Mouse (Mus musculus): ENCODE data around the gene Zfp423.
"Not testable (repeated sequence)": the region's sequence is repeated elsewhere in the genome, so short reads cannot be mapped to it uniquely, and the experiment has no call there.

The Zfp423 gene

DNA sequence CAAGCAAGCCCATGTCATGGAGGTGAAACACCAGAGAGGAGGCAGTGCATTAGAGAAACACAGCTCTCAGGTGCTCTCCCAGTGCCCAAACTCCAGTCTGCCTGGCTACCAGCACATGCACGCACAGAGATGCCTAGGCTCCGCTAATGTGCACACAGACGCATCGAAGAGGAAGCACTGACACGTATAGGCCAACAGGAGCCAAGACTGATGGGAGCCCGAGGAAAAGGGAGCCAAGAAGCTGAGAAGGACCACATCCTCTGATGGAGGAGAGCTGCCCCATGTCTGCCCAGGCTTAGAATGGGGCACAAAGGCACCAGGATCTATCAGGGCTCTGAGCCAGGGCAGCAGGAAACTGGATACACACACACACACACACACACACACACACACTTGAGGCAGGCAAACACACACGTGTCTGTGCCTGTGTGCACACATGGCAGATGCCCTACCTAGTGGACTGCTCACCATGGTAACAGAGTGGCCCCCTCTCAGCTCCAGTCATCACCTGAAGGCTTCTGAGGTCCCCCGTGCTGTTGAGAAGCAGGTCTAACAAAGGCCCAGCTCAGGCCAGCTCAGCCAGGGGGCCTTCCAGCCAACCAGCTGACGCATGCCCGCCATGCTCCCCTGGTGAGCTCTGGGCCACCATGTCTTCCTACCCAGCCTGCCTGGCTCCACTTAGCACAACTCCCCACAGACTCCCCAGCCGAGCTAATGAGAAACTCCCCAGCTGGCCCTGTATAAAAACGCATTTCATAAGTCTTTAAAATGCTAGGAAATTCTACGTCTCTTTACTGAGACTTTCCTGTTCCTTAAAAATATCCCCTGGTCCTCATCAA is 64.0 kb downstream of the Zfp423 start:
- no peak for DNase-seq

GRCm38 (mm10) chr8:87894287-87894686 is 65.1 kb downstream of the Zfp423 start:
- DNase-seq: no peak

GRCm38 (mm10) chr8:87893547-87893946 is 65.8 kb downstream of the Zfp423 start:
- DNase-seq: no peak

DNA sequence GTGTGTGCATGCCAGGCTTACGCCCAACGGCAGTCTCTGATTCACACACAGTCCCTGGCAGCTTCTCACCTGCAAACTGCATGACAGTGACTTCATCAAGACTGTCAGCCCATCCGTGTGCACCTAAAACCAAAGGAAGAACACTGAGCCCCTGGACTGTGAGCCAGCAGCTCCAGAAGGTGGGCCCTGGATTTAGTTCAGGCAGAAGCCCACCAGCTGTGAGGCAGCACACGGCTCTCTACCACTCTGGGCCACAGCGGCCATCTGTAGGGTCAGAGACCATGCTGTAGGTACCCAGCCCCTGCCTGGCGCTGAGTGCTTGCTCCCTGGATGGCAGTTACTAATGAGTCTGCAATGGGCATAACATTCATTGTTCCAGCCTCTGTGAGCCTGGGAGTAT is 66.5 kb downstream of the Zfp423 start:
- no peak for DNase-seq

DNA sequence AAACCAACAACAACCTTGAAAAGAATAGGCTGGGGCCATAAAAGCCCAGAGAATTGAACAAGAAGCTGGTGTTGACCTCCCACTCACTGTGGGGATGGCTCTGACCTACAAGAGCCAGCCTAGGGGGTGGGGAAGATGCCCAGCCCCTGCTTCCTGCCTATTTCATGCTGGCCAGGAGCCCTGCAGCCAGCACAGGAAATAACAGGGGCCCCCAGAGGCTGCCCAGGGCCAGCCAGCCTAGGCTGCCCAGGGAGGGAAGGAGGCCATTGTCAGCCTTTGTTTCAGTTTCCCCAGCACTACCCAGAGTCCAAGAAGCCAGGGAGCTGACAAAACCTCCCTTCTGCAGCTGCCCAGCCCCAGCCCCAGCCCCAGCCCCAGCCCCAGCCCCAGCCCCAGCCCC is 67.5 kb downstream of the Zfp423 start:
- DNase-seq: no peak

- DNase-seq: no peak
These were observed 71.4 kb downstream of the Zfp423 start for GRCm38 (mm10) chr8:87887956-87888355.

DNA sequence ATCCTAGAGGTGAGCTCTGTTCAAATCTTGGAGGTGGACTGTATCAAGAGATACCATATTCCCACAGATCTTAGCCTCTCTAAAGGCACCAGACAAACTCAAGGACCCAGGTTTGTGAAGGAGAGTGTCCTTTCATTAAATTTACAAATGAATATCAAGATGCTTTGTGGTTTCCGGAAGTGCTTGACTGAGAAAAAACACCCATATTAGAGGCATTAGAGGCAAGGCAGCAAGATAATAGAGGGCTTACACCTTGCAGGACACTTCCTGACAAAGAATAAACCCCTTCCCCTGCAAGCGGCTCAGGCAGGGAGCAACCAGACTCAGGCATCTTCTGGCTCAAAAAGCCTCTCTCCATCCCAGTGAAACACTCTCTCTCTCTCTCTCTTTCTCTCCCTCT is 78.3 kb downstream of the Zfp423 start:
- DNase-seq: no peak

- no peak for DNase-seq
These were observed 83.5 kb downstream of the Zfp423 start for GRCm38 (mm10) chr8:87875852-87876251.

DNA sequence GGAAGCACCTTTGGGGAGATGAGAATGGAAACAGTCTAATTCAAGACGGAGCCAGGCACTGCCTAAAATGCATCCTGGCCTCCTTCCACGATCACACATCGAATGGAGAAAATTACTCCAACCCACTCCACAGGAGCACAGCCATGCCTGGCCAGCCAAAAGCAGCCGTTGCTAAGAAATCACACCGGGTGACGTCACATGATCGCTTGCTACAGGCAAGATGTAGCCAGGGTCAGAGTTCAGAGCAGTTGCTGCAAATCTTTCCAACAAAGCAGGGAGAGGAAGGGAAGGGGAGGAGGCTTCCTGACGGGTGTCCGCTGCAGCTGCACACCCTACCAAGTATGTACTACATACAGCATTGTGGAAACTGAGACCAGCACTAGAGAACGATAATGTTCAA is 83.9 kb downstream of the Zfp423 start:
- peak; percentile 14 for DNase-seq

DNA sequence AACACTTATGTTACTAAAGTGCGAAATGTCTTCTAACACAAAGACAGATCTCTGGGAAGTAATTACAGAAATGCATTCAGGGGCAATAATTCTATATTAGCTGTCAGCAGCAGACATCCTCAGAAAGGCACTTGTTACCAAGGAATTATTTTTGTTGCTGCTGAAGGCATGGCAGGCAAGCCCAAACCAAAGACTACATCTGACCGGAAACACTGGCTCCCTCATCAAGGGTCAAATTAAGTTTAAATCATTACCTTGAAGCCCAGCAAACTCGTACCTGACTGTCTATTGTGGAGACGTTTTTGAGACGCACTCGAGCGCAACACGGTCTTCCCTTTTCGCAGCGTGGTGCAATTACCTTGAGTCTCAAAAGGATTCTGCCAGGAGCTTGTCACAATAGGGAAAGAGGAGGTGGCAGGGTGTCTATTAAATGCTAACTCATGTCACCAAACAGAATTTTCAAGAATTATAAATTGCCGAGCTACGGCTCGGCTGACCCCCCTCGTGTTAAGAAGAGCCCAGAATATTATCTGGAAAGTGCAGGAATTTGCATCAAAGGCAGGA is 86.3 kb downstream of the Zfp423 start:
- DNase-seq: no peak

DNA sequence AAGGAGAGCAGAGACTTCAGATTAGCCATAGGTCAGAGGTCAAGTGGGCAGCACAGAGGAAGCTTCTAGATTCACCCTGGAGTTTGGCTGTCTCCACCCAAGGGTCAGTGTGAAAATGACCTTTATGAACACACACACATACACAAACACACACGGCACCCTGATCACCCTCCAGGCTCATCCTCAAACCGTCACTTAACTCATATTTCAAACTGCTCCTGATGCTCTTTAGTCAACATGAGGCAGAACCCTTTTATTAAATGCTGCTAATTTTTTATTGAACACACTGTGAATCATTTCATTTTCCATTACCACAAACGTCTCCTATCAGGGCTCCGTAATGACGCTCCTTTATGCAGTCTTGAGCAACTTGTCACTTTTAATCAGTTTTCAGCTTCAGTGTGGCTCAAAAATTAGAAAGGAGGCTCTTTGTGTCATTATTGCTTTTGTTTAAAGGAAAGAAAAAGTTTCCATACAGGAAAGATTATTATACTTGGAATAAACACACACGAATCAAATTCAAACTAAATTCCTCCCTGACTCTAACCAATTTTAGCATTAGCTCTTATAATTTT is 87.0 kb downstream of the Zfp423 start:
- no peak for DNase-seq

GRCm38 (mm10) chr8:87866586-87866985 is 92.8 kb downstream of the Zfp423 start:
- no peak for DNase-seq

DNA sequence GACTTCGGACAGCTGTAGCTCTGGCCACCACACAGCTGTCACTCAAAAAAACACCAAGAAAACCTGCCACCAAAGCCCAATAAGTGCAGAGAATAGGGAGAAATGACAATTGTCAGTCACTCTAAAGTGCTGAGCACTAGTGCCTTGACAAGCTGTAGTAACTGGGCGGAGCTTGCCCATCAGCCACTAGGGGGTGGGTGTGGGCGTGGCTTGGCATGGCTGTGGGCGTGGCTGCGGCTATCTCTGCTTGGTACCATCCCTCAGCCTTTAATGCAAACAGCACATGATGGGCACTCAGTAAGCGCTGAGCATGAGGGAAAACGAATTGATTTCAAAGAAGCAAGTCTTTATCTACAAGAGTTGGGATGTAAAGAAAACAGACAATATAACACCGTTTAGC is 95.2 kb downstream of the Zfp423 start:
- DNase-seq: no peak

DNA sequence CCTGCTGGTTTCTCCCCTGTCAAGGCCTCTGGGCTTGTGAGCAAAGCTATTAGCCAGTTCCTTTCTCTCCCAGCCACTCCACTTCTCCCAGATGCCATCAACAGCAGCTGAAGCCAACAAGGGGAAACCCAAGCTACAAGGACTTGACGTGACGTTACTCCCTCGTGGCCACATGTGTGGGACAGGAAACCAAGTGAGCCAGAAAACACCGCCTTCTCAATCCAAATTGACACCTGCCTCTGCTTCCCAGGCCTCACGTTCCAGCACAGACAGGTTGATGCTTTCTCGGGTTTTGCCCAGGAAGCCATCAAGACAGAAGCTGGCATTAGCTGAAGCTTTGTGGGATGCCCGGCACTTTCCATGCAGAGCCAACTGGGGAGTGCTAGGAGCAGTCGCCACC is 96.3 kb downstream of the Zfp423 start:
- no peak for DNase-seq

DNA sequence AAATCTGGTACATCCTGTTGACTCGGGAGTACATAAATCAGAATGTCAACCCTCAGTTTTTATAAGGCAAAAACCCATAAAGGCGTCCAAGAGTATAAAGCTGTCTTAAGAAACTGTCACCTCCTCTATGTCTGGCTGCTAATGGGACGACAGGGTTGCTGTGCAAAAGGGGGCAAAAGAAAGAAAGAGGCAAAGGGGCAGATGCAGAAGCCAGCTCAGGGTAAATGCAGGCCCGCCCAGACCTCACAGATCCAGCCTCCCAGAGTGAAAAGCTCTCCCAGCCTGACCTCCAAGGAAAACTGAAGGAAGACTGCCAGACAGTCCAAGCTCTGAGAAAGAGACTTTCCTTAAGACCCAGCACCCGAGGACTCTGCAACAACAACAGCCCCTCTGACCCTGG is 97.7 kb downstream of the Zfp423 start:
- DNase-seq: no peak

- DNase-seq: no peak
These were observed 98.5 kb downstream of the Zfp423 start for GRCm38 (mm10) chr8:87860905-87861304.

GRCm38 (mm10) chr8:87851871-87852270 is 107.5 kb downstream of the Zfp423 start:
- DNase-seq: no peak

DNA sequence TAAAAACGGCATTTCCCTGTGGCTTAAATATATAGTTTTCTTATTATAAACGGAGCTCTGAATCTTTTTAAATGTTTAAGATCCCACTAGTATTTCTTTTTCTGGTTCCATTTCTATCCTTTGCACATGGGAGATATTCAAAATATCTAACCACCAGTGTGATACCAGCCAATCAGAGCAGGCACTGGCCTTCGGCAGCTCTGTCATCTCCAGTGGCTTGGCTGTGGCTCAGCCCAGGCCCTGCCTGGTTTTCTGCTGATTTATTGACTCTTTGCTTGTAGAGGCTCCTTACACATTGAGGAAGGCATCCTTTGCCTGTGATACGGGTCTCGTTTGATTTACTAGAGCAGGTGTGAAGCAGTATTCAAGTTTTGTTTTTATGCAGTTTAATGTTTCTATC is 108.0 kb downstream of the Zfp423 start:
- DNase-seq: no peak

DNA sequence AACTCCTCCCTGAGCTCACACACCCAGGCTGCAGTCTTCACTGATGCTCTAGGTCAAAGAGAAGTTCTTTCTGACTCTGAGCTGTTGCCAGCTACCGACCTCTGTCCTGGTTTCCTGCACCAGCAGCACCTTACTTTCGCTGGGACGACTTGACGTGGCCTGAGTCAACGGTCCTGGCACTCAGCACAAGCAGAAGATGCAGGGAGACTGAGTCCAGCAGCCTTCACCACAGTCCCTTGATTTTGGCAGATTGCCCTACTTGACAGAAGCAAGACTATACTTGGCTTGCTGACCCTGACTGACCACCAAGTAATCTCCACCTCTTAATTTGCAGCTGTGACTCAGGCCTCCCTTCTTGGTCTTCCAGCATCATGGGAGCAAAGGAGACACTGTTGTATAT is 110.6 kb downstream of the Zfp423 start:
- DNase-seq: no peak

DNA sequence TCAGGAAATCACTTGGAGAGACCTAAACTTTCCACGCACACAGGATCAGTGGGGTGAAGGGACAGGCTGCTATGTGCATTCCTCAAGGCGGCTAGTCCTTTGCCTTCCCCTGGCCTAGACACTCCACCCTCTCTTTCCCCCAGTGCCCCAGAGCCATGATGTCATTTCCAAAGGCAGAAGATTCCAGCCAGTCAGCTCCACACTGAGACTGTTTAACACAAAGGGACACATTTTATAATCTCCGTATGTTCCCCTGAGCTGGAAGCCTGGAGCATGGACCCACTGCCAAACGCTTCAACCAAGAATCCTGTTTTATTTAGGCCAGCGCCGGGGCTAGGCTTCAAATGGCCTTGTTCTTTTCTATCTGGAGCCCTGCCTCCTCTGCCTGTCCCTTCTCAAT is 111.6 kb downstream of the Zfp423 start:
- peak; percentile 57 for DNase-seq

DNA sequence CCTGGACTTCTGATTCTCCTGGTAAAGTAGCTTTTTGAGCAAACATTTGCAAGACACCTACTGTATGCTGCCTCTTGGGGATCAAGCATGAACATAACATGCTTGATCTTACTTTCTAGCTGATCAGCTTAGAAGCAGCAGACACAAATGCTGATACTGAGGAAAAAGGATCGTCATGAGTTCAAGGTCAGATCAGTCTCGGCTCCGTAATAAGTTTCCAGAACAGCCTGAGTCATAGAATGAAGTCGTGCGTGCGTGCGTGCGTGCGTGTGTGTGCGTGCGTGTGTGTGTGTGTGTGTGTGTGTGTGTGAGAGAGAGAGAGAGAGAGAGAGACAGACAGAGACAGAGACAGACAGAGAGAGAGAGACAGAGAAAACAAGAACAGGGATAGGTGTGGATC is 117.3 kb downstream of the Zfp423 start:
- not testable (repeated sequence) for DNase-seq

DNA sequence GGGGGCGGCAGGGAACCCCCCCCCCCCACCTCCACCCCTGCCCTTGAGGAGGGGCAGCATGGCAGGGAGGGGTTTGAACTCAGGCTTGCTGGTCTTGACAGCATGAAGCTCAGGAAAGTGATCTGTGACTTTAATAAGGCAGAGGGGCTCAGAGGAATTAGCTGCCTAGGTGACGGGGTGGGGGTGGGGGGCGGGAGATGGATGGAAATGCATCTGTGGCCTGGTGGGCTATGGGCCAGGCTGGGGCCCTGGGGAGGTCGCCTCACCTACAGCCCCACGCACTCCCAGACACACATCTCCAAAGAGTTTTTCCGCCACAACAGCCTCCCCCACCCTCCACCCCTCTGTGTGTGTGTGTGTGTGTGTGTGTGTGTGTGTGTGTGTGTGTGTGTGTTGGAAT is 122.1 kb downstream of the Zfp423 start:
- DNase-seq: no peak

DNA sequence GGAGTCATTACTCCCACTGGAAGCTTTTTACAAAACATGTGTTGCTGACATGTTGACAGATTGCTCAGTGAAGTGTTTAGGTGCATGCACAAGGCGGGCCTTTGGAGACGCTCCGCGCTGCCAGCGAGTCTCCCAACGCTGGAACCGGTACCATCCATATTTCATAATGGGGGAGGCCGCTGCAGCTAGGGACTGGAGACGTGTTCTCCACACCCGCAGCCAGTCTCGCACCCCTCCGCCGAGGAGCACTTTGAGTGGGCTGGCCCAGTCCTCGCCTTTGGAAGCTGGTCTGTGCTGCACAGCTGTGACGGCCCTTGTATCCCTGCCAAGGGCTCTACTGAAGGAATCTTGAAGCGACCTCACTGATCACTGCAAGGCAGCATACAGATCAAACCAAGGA is 122.5 kb downstream of the Zfp423 start:
- DNase-seq: no peak

DNA sequence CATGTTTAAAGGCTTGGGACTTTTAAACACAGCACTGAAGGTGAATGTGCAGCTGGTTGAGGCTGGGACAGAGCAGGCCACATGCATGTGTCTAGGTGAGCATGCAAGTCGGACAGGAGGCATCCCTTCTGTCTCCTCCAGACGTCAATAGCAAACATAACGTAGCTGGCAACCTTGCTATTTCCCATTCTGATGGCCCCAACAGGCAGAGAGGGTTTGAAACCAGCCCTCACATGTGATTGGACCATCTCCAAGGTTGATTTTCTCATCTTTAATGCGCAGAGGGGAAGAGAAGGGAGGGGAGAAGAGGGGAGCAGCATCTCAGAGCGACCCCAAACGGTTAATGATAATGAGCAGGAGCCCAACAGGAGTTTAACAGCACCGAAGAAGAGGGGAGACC is 123.5 kb downstream of the Zfp423 start:
- no peak for DNase-seq

DNA sequence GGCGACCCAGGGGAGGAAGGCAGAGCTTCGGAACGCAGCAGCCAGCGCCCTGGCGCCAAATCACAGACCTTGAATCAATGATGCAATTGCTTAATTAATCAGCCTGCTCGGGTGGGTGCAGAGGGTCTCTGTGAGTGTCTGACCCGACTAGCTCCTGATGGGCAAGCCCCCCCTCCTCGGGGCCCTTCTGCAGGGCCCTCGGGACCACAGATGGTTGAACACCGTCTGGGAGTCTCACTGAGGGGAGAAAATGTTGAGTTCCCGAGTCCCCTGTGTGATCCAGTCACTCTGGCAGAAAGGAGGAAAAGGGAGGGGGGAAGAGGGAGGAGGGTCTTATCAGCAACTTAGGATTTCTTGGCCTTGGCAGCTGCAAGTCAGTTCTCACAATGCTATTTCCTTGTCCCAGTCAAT is 124.0 kb downstream of the Zfp423 start:
- no peak for DNase-seq

Measured in cerebellum, adult 8-10 months (tissue).